Mouse (Mus musculus) Patski (cell line): ENCODE results near the gene Vmn1r16. TPM values are rescaled to one million over a fixed set of nuclear protein-coding genes. Genes with fewer than 3 reads are reported as not detected.
"Not testable (repeated sequence)": the region's sequence is repeated elsewhere in the genome, so short reads cannot be mapped to it uniquely, and the experiment has no call there.

Experiments used
- ATAC-seq: fragments of 100-300 bp; one replicate; pipeline ENCODE4 v1.8.0; 2021
- CTCF ChIA-PET: fragments of 350-600 bp; sonication (Branson Sonifier 250); formaldehyde crosslinking; loops from one replicate; lab custom pipeline; 2022; ENCODE audit warnings: inconsistent platforms; lab: Charles Lee
- POLR2A ChIA-PET: fragments of 350-600 bp; sonication (Branson Sonifier 250); formaldehyde crosslinking; loops from one replicate; lab custom pipeline; 2022; ENCODE audit warnings: antibody characterized with exemption, inconsistent platforms; lab: Charles Lee
- DNase-seq: peaks from one replicate; pipeline ENCODE4 v3.0.0-alpha.2; 2011; ENCODE audit warnings: low read depth, low spot score
- H3K27me3 ChIP-seq: fragments of 371-371 bp; one replicate; pipeline ENCODE4 v1.5.1; 2021
- CTCF ChIP-seq: fragments of 100-300 bp; IDR thresholded peaks from one replicate; pipeline ENCODE4 v1.5.1; 2021
- in situ Hi-C: fragments of 300-500 bp; cut with MboI; formaldehyde crosslinking; loops from 3 replicates; pipeline ENCODE4 v1.11.1; 2018; ENCODE audit warnings: low pct_unique_long_range_greater_than_20kb, mixed read lengths
- polyA plus RNA-seq: library from polyadenylated mRNA; unstranded; gene quantifications from one replicate; pipeline ENCODE4 v1.2.3, GENCODE M21; 2021

The Vmn1r16 gene
- polyA plus RNA-seq, result 0.08 TPM

- DNase-seq (no peak), ATAC-seq (no peak)
- POLR2A ChIA-PET, result no interaction called here
- CTCF ChIA-PET, result no interaction called here
- in situ Hi-C loops, result loop anchor here (5.0 kb wide), 1 partner anchor 973 kb away; the partner anchor contains the start of gene Vmn1r29
- no peaks in the 10 kb centered on the region for H3K27me3 ChIP-seq
- TF ChIP-seq CTCF, result no peak
Observed at GRCm38 (mm10) chr6:57329394-57329793, at the start of gene Vmn1r16. Vmn1r16 (minus strand) TSS chr6:57329494.

GRCm38 (mm10) chr6:57367496-57367895, 38.2 kb upstream of the Vmn1r16 start:
- ChIA-PET CTCF (no interaction called here), POLR2A (no interaction called here)
- DNase-seq (no peak), ATAC-seq (no peak)
- H3K27me3 ChIP-seq, result no peaks in the 10 kb centered on the region
- in situ Hi-C loops, result no loop called here
- no peak for TF ChIP-seq CTCF

GRCm38 (mm10) chr6:57365866-57366265, 36.6 kb upstream of the Vmn1r16 start:
- ATAC-seq, POLR2A ChIA-PET, H3K27me3 ChIP-seq, DNase-seq, in situ Hi-C loops: not testable (repeated sequence)
- CTCF ChIA-PET, result interaction anchor here (1.2 kb wide), 1 partner anchor 13 kb away, joined by 3 read pairs; no protein-coding TSS in a partner anchor

- ChIA-PET POLR2A (no interaction called here), CTCF (no interaction called here)
- DNase-seq, result no peak
- in situ Hi-C loops, result no loop called here
- TF ChIP-seq CTCF, result no peak
- no peak for ATAC-seq
- no peaks in the 10 kb centered on the region for H3K27me3 ChIP-seq
Observed at GRCm38 (mm10) chr6:57363627-57364026, 34.3 kb upstream of the Vmn1r16 start, which contains the start of gene Vmn1r17. Vmn1r17 (minus strand) TSS chr6:57363727.

GRCm38 (mm10) chr6:57356864-57357263, 27.6 kb upstream of the Vmn1r16 start:
- no peak for ATAC-seq
- H3K27me3 ChIP-seq, result no peaks in the 10 kb centered on the region
- DNase-seq, result no peak
- no peak for TF ChIP-seq CTCF
- ChIA-PET CTCF (no interaction called here), POLR2A (no interaction called here)
- in situ Hi-C loops, result no loop called here

GRCm38 (mm10) chr6:57326176-57326575, 3.1 kb downstream of the Vmn1r16 start:
- POLR2A ChIA-PET, result no interaction called here
- no peak for TF ChIP-seq CTCF
- H3K27me3 ChIP-seq, result no peaks in the 10 kb centered on the region
- DNase-seq, result no peak
- in situ Hi-C loops, result loop anchor here (5.0 kb wide), 1 partner anchor 976 kb away; the partner anchor contains the start of gene Vmn1r29
- CTCF ChIA-PET, result no interaction called here
- ATAC-seq, result no peak

- ChIA-PET POLR2A (no interaction called here), CTCF (no interaction called here)
- TF ChIP-seq CTCF, result no peak
- in situ Hi-C loops, result no loop called here
- ATAC-seq (no peak), DNase-seq (no peak)
- no peaks in the 10 kb centered on the region for H3K27me3 ChIP-seq
Observed at GRCm38 (mm10) chr6:57278952-57279351, 50.3 kb downstream of the Vmn1r16 start.

- CTCF ChIA-PET, result no interaction called here
- POLR2A ChIA-PET, result no interaction called here
- in situ Hi-C loops, result no loop called here
- H3K27me3 ChIP-seq, result no peaks in the 10 kb centered on the region
- TF ChIP-seq CTCF, result no peak
- DNase-seq (no peak), ATAC-seq (no peak)
Observed at GRCm38 (mm10) chr6:57272517-57272916, 56.8 kb downstream of the Vmn1r16 start.

GRCm38 (mm10) chr6:57271881-57272280, 57.4 kb downstream of the Vmn1r16 start:
- DNase-seq (no peak), ATAC-seq (no peak)
- POLR2A ChIA-PET, result no interaction called here
- in situ Hi-C loops, result no loop called here
- no peaks in the 10 kb centered on the region for H3K27me3 ChIP-seq
- TF ChIP-seq CTCF, result no peak
- CTCF ChIA-PET, result no interaction called here

Other genes starting within 250 kb of the Vmn1r16 start
- not detected for gene Vmn1r10, start 220.0 kb downstream of the Vmn1r16 start, polyA plus RNA-seq
- not detected for gene Vmn1r11, start 196.0 kb downstream of the Vmn1r16 start, polyA plus RNA-seq
- not detected for gene Vmn1r12, start 172.6 kb downstream of the Vmn1r16 start, polyA plus RNA-seq
- gene Vmn1r13, start 126.2 kb downstream of the Vmn1r16 start, polyA plus RNA-seq, result not detected
- gene Vmn1r14, start 97.8 kb downstream of the Vmn1r16 start, polyA plus RNA-seq, result not detected
- gene Vmn1r15, start 71.5 kb downstream of the Vmn1r16 start, polyA plus RNA-seq, result 0.05 TPM
- gene Vmn1r17, start 34.2 kb upstream of the Vmn1r16 start, polyA plus RNA-seq, result not detected
- under 0.01 TPM for gene Vmn1r18, start 66.3 kb upstream of the Vmn1r16 start, polyA plus RNA-seq
- not detected for gene Vmn1r19, start 74.3 kb upstream of the Vmn1r16 start, polyA plus RNA-seq
- not detected for gene Vmn1r20, start 99.4 kb upstream of the Vmn1r16 start, polyA plus RNA-seq
- 8.9 TPM for gene Ppm1k, start 206.0 kb upstream of the Vmn1r16 start, polyA plus RNA-seq